Mouse (Mus musculus) heart, adult 2 months (tissue): ENCODE results near the gene Pkd1l1. TPM values are rescaled to one million over a fixed set of nuclear protein-coding genes. Genes with fewer than 3 reads are reported as not detected.

Experiments used
- DNase-seq, 2 experiments: peaks; one replicate each; pipeline ENCODE4 v3.0.0; 2021
- H3K27ac ChIP-seq: fragments of 200-600 bp; 2 replicates; pipeline ENCODE4 v1.8.1; 2022
- H3K27me3 ChIP-seq: fragments of 200-500 bp; 2 replicates; pipeline ENCODE4 v1.6.1; 2012; ENCODE audit warnings: mild to moderate bottlenecking, low read length, inconsistent platforms, mixed read lengths; ENCODE audit not compliant: control insufficient read depth, insufficient read depth
- H3K36me3 ChIP-seq: fragments of 200-500 bp; 2 replicates; pipeline ENCODE4 v1.6.1; 2012; ENCODE audit warnings: low read length, inconsistent platforms; ENCODE audit not compliant: control insufficient read depth, insufficient read depth
- H3K4me1 ChIP-seq: fragments of 200-500 bp; 2 replicates; pipeline ENCODE4 v1.6.1; 2011; ENCODE audit warnings: low read length; ENCODE audit not compliant: control insufficient read depth, insufficient read depth
- H3K4me3 ChIP-seq: fragments of 200-600 bp; 2 replicates; pipeline ENCODE4 v1.8.1; 2022
- H3K79me2 ChIP-seq: fragments of 200-500 bp; replicated peaks from 2 replicates; pipeline ENCODE4 v1.6.1; 2012; ENCODE audit warnings: mild to moderate bottlenecking, inconsistent platforms, low read length, moderate library complexity, mixed read lengths; ENCODE audit not compliant: control insufficient read depth, insufficient read depth
- H3K9ac ChIP-seq: fragments of 200-500 bp; 2 replicates; pipeline ENCODE4 v1.6.1; 2012; ENCODE audit warnings: low read depth, mild to moderate bottlenecking, control low read depth, inconsistent platforms, low read length, mixed read lengths
- CTCF ChIP-seq: fragments of 200-600 bp; IDR thresholded peaks from 2 replicates; pipeline ENCODE4 v1.8.1; 2022; ENCODE audit warnings: antibody characterized with exemption, mild to moderate bottlenecking, moderate library complexity
- EP300 ChIP-seq: fragments of 200-500 bp; IDR thresholded peaks from 2 replicates; pipeline ENCODE4 v1.6.1; 2011; ENCODE audit warnings: low read depth, low read length, control low read depth; ENCODE audit not compliant: insufficient read depth
- POLR2A ChIP-seq: fragments of 200-500 bp; IDR thresholded peaks from 2 replicates; pipeline ENCODE4 v1.6.1; 2011; ENCODE audit warnings: mild to moderate bottlenecking, low read depth, low read length, control low read depth; ENCODE audit not compliant: insufficient read depth
- WGBS: fragments of 180-500 bp; shearing (Covaris S2); methylation state at CpG from one replicate; pipeline ENCODE4 v1.1.7; 2018; 5-methylcytosine and 5-hydroxymethylcytosine counted together
- intact Hi-C: fragments of 180-260 bp; cut with DNase I; formaldehyde crosslinking; loops from one replicate; pipeline ENCODE4 v1.15.1; 2025
- polyA plus RNA-seq: library from polyadenylated mRNA; depleted of rRNA; stranded (reverse); fragments of >200 nt; gene quantifications from 2 replicates; pipeline ENCODE4 v1.2.3, GENCODE M21; 2012
- total RNA-seq, 2 experiments: library from RNA; stranded (reverse); gene quantifications; 2 replicates each; pipeline ENCODE4 v1.2.3; 2021

The Pkd1l1 gene
- total and polyA plus RNA-seq, 3 experiments: 0.25 to 0.27 TPM; not detected in 1

GRCm38 (mm10) chr11:8795031-8795430, 178.0 kb downstream of the Pkd1l1 start:
- intact Hi-C loops: no loop called here
- Histone ChIP-seq H3K36me3 (no peaks in the 10 kb centered on the region), H3K27me3 (no peaks in the 10 kb centered on the region), H3K9ac (no peak overlapping the region), H3K4me1 (peaks cover 2% of the 10 kb centered on the region), H3K79me2 (no peaks in the 10 kb centered on the region), H3K4me3 (no peak overlapping the region), H3K27ac (no peak overlapping the region)
- no peak for TF ChIP-seq CTCF
- TF ChIP-seq POLR2A: no peak
- no peak for TF ChIP-seq EP300
- DNase-seq: no peak
- 90% methylated on average over 3 of the region's 3 CpGs for WGBS

- TF ChIP-seq POLR2A (no peak), EP300 (no peak), CTCF (no peak)
- H3K4me3 ChIP-seq: no peak overlapping the region
- no peaks in the 10 kb centered on the region for H3K4me1 ChIP-seq
- DNase-seq: no peak
- H3K36me3 ChIP-seq: no peaks in the 10 kb centered on the region
- H3K79me2 ChIP-seq: no peaks in the 10 kb centered on the region
- no peak overlapping the region for H3K9ac ChIP-seq
- intact Hi-C loops: no loop called here
- no peaks in the 10 kb centered on the region; the same call in 1 of the 2 replicates for H3K27me3 ChIP-seq
- 57% methylated on average over 2 of the region's 2 CpGs for WGBS
- H3K27ac ChIP-seq: no peak overlapping the region
Observed at GRCm38 (mm10) chr11:8792146-8792545, 180.9 kb downstream of the Pkd1l1 start.

GRCm38 (mm10) chr11:8789186-8789585, 183.9 kb downstream of the Pkd1l1 start:
- TF ChIP-seq POLR2A: no peak
- no peak for TF ChIP-seq EP300
- no peak for TF ChIP-seq CTCF
- Histone ChIP-seq H3K4me3 (no peak overlapping the region), H3K79me2 (no peaks in the 10 kb centered on the region), H3K27ac (no peak overlapping the region), H3K27me3 (no peaks in the 10 kb centered on the region; the same call in 1 of the 2 replicates), H3K9ac (no peak overlapping the region), H3K4me1 (no peaks in the 10 kb centered on the region), H3K36me3 (no peaks in the 10 kb centered on the region)
- DNase-seq: no peak
- WGBS: 95% methylated on average over 5 of the region's 5 CpGs
- intact Hi-C loops: no loop called here

GRCm38 (mm10) chr11:8787604-8788003, 185.5 kb downstream of the Pkd1l1 start:
- H3K4me1 ChIP-seq: no peaks in the 10 kb centered on the region
- TF ChIP-seq POLR2A (no peak), CTCF (no peak), EP300 (no peak)
- WGBS: 71% methylated on average over 3 of the region's 3 CpGs
- H3K27ac ChIP-seq: no peak overlapping the region
- H3K36me3 ChIP-seq: no peaks in the 10 kb centered on the region
- H3K9ac ChIP-seq: no peak overlapping the region
- DNase-seq: no peak
- no peaks in the 10 kb centered on the region for H3K79me2 ChIP-seq
- no peaks in the 10 kb centered on the region; the same call in 1 of the 2 replicates for H3K27me3 ChIP-seq
- H3K4me3 ChIP-seq: no peak overlapping the region
- intact Hi-C loops: no loop called here

- Histone ChIP-seq H3K79me2 (no peaks in the 10 kb centered on the region), H3K9ac (no peak overlapping the region), H3K4me1 (no peaks in the 10 kb centered on the region), H3K36me3 (no peaks in the 10 kb centered on the region), H3K4me3 (no peak overlapping the region), H3K27me3 (no peaks in the 10 kb centered on the region; the same call in 1 of the 2 replicates), H3K27ac (no peak overlapping the region)
- no peak for DNase-seq
- TF ChIP-seq POLR2A (no peak), CTCF (no peak), EP300 (no peak)
- 85% methylated on average over 4 of the region's 4 CpGs for WGBS
- intact Hi-C loops: no loop called here
Observed at GRCm38 (mm10) chr11:8784413-8784812, 188.7 kb downstream of the Pkd1l1 start.

- Histone ChIP-seq H3K27me3 (no peaks in the 10 kb centered on the region), H3K27ac (no peak overlapping the region), H3K4me1 (no peaks in the 10 kb centered on the region), H3K79me2 (no peaks in the 10 kb centered on the region), H3K9ac (no peak overlapping the region), H3K36me3 (no peaks in the 10 kb centered on the region), H3K4me3 (no peak overlapping the region)
- no peak for TF ChIP-seq POLR2A
- DNase-seq: no peak
- intact Hi-C loops: no loop called here
- 38% methylated on average over 3 of the region's 3 CpGs for WGBS
Observed at GRCm38 (mm10) chr11:8782141-8782465, 191.0 kb downstream of the Pkd1l1 start.
